Comparison of ENCODE assay signal across 9 mouse cellular contexts in the genomic region with DNA sequence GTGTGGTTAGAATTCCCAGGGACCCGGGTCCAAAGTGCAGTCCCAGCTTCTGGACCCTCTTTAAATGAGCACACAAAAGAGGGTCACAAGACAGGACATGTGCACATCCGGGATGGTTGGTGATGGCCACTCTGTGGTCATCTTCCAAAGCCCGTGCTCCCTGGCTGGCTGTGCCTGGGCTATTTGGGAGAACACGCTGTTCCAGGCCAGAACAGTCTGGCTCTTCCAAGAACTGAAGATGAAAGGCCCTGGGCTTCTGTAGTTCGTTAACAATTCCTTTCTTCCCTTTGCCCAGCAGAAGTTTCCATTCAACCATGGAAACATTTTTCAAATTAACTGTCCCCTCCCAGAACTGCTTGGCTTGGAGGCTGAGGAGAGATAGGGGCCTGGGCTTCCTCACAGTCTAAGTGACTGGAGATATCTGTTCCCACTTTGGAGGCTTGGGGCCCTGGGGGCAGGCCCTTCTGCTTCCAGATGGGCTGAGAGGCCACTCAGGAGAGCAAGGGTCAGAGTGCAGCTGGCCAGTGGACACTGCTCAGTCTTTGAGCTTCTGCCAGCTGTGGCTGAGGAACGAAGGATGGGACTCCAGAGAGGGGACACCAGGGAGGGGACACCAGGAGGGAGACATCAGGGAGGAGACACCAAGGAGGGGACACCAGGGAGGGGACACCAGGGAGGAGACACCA. TPM values are rescaled to one million over a fixed set of nuclear protein-coding genes. Genes with fewer than 3 reads are reported as not detected.
DNase-seq lines count a peak whose midpoint lies in the region; ATAC-seq lines count a peak whose summit lies in the region.
"Had no signal": no experiment of that assay in that cellular context is flagged by ENCODE, and none has a peak within 500 bp of the region (broad histone marks: within the 10 kb centered on the region; RNA-seq: fewer than 3 reads in every experiment).

No protein-coding gene starts in this region.

- no peak overlapping the region for H3K4me2 ChIP-seq in forebrain, embryonic 14.5 days (ENCODE audit: low read length)
- H3K4me2 ChIP-seq in lung, embryonic 15.5 days, result no peak overlapping the region

- no peak for DNase-seq in forebrain, embryonic 10.5 days (ENCODE audit: extremely low spot score, low spot score)
- no peak for DNase-seq in forebrain, embryonic 14.5 days (ENCODE audit: low spot score)
- DNase-seq in adipocyte (ENCODE audit: low spot score), result peak; percentile 75
- peak; percentile 99 for DNase-seq in heart, adult 11 months
- DNase-seq in kidney, adult 9 months, result peak; percentile 81
- DNase-seq in cerebellum, postnatal 14 days, result no peak

- H3K4me3 ChIP-seq in forebrain, embryonic 10.5 days, result no peak overlapping the region
- H3K4me3 ChIP-seq in forebrain, embryonic 14.5 days (ENCODE audit: low read depth, low read length), result no peak overlapping the region
- H3K4me3 ChIP-seq in lung, embryonic 15.5 days, result no peak overlapping the region

- 54% methylated on average over 6 of the region's 6 CpGs for WGBS in forebrain, embryonic 10.5 days
- 58% methylated on average over 6 of the region's 6 CpGs for WGBS in forebrain, embryonic 14.5 days
- 56% methylated on average over 6 of the region's 6 CpGs for WGBS in lung, embryonic 15.5 days

- H3K27ac ChIP-seq in forebrain, embryonic 10.5 days, result peak overlapping the region; percentile 41
- H3K27ac ChIP-seq in forebrain, embryonic 14.5 days (ENCODE audit: low read depth, low read length), result no peak overlapping the region
- peak overlapping the region; percentile 45 for H3K27ac ChIP-seq in lung, embryonic 15.5 days
- H3K27ac ChIP-seq: liver, embryonic 14.5 days had no signal

- no peak for ATAC-seq in forebrain, embryonic 14.5 days
- peak; percentile 64; the same call in 1 of the 2 replicates for ATAC-seq in lung, embryonic 15.5 days (ENCODE audit: borderline replicate concordance, extremely low read depth, low FRiP score, low TSS enrichment)
- no peak for ATAC-seq in granulocyte monocyte progenitor cell, adult 5-6 weeks (replicated peaks; ENCODE audit: poor library complexity, severe bottlenecking)

- H3K9me3 ChIP-seq in forebrain, embryonic 10.5 days, result no peaks in the 10 kb centered on the region
- no peaks in the 10 kb centered on the region for H3K9me3 ChIP-seq in forebrain, embryonic 14.5 days (replicated peaks; ENCODE audit: control insufficient read depth, low read length)
- no peaks in the 10 kb centered on the region for H3K9me3 ChIP-seq in lung, embryonic 15.5 days

- no peak overlapping the region for H3K9ac ChIP-seq in forebrain, embryonic 14.5 days (ENCODE audit: low read length)
- no peak overlapping the region for H3K9ac ChIP-seq in lung, embryonic 15.5 days
- H3K9ac ChIP-seq: liver, embryonic 14.5 days had no signal

- peaks cover 39% of the 10 kb centered on the region for H3K4me1 ChIP-seq in forebrain, embryonic 10.5 days
- H3K4me1 ChIP-seq in forebrain, embryonic 14.5 days (ENCODE audit: control insufficient read depth, insufficient read depth, low read length), result no peaks in the 10 kb centered on the region
- H3K4me1 ChIP-seq in lung, embryonic 15.5 days, result peaks cover 9% of the 10 kb centered on the region; the same call in 1 of the 2 replicates

- no peaks in the 10 kb centered on the region for H3K27me3 ChIP-seq in forebrain, embryonic 10.5 days (ENCODE audit: poor library complexity, severe bottlenecking)
- no peaks in the 10 kb centered on the region for H3K27me3 ChIP-seq in forebrain, embryonic 14.5 days (replicated peaks; ENCODE audit: control insufficient read depth, insufficient read depth, low read length)
- no peaks in the 10 kb centered on the region for H3K27me3 ChIP-seq in lung, embryonic 15.5 days

- no peaks in the 10 kb centered on the region for H3K36me3 ChIP-seq in forebrain, embryonic 10.5 days (replicated peaks)
- H3K36me3 ChIP-seq in forebrain, embryonic 14.5 days (ENCODE audit: control insufficient read depth, insufficient read depth, low read length), result no peaks in the 10 kb centered on the region
- H3K36me3 ChIP-seq in lung, embryonic 15.5 days, result no peaks in the 10 kb centered on the region

RNA-seq across cellular contexts. Expression of a gene that starts 29.8 kb away (rescaled TPM):
- polyA plus RNA-seq in forebrain, embryonic 10.5 days (2016; fragmentation: Nextera tagmentation; extraction: Ambion mirVana), result 14.1 and 14.3 TPM in 2 replicates
- polyA plus RNA-seq in forebrain, embryonic 14.5 days (2014; fragmentation: Nextera tagmentation; extraction: Ambion mirVana), result 9.0 and 10.5 TPM in 2 replicates
- 22.1 and 23.7 TPM in 2 replicates for polyA plus RNA-seq in lung, embryonic 15.5 days (2015; fragmentation: Nextera tagmentation; extraction: Ambion mirVana)
- 16.4 and 16.9 TPM in 2 replicates for total RNA-seq in granulocyte monocyte progenitor cell, adult 5-6 weeks (2014; fragmentation: Nextera tagmentation)
- 3.9 and 4.9 TPM in 2 replicates for total RNA-seq in granulocyte monocyte progenitor cell, adult 5-6 weeks (2017)

Comparison
In these comparisons a context has a peak if more than half of its experiments do, and no peak if none do; other contexts are left out.
1. DNase-seq: peak in adipocyte (single experiment), heart, adult 11 months (single experiment) and kidney, adult 9 months (single experiment); none in forebrain, embryonic 10.5 days (single experiment), forebrain, embryonic 14.5 days (single experiment) and cerebellum, postnatal 14 days (0 of 2).